Mouse (Mus musculus): Measurements from ENCODE around the gene Slc29a4. TPM values are rescaled to one million over a fixed set of nuclear protein-coding genes. Genes with fewer than 3 reads are reported as not detected.

Gene Slc29a4
- polyA plus RNA-seq, 1 experiment from 2014 or later, result 6.1 TPM

DNA sequence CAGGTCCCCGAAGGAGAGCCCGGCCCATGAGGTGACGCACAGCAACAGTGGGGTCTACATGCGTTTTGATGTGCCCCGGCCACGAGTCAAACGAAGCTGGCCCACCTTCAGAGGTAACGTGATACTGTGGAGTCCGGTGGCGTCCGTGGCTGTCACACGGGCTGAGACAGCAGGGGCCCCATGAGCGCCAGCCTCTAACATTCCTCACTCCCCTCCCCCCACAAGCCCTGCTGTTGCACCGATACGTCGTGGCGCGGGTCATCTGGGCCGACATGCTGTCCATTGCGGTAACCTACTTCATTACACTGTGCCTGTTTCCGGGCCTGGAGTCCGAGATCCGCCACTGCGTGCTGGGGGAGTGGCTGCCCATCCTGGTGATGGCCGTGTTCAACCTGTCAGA lies 26.2 kb downstream of the Slc29a4 start:
- Histone ChIP-seq H3K4me1 (0 out of 2 replicates have a peak, but pooled peaks cover 3% of the 10 kb centered on the region), H3K27me3 (no peaks in the 10 kb centered on the region), H3K36me3 (no peaks in the 10 kb centered on the region), H3K4me3 (no peak overlapping the region), H3K4me2 (no peak overlapping the region), H3K9ac (no peak overlapping the region), H3K9me3 (no peaks in the 10 kb centered on the region), H3K27ac (no peak overlapping the region)
- no peak for ATAC-seq (ENCODE audit: borderline replicate concordance, extremely low read depth, low FRiP score, low TSS enrichment)
- WGBS, result 47% methylated on average over 25 of the region's 25 CpGs

DNA sequence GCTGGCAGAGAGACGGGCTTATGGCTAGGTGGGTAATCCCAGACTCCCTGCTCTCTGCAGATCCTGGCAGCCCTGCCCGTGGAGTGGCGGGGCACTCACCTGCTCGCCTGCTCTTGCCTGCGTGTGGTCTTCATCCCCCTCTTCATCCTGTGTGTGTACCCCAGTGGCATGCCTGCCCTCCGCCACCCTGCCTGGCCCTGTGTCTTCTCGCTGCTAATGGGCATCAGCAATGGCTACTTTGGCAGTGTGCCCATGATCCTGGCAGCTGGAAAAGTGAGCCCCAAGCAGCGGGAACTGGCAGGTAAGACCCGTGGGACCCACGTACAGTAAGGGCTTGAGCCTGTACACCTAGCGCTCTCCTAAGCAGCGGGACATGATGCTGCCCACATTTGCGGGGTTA lies 27.6 kb downstream of the Slc29a4 start:
- H3K9ac ChIP-seq, result no peak overlapping the region
- WGBS, result 81% methylated on average over 13 of the region's 13 CpGs

DNA sequence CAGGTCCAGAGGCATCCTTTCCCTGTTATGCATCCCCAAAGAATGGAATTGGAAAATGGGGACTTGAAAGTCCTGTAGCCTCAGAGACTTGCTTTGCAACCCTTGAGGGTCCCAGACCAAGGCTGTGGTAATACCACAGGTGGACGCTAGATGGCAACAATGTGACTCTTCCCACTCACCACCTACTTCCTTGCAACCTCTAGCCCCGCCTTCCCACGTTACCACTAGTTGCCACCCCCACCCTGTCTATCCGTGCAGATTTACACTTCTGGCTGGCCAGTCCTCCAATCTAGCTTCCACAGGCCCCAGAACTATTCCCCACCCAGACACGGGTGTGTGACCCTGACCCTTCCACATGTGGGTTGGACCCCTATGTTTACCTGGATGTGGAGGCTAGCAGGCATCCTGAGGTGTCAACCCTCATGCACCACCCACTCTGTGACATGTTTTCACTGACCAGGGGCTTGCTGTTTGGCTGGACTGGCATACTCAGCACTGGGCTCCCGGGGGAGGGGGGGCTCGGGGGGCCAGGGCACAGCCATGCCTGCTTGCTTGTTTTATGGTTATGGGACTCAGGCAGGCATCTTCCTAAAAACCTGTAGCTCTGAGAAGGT lies 31.3 kb downstream of the Slc29a4 start:
- 10% methylated on average over 7 of the region's 7 CpGs for WGBS
- ATAC-seq (ENCODE audit: borderline replicate concordance, extremely low read depth, low FRiP score, low TSS enrichment), result peak; percentile 16; the same call in 1 of the 2 replicates

More for the DNA sequence above, 27.6 kb downstream of the Slc29a4 start:
- ATAC-seq (ENCODE audit: borderline replicate concordance, extremely low read depth, low FRiP score, low TSS enrichment), result no peak
- H3K27me3 ChIP-seq, result no peaks in the 10 kb centered on the region
- H3K4me3 ChIP-seq, result no peak overlapping the region
- H3K27ac ChIP-seq, result no peak overlapping the region
- no peak overlapping the region for H3K4me2 ChIP-seq
- H3K9me3 ChIP-seq, result no peaks in the 10 kb centered on the region
- H3K36me3 ChIP-seq, result 0 out of 2 replicates have a peak, but pooled peaks cover 2% of the 10 kb centered on the region
- peaks cover 7% of the 10 kb centered on the region for H3K4me1 ChIP-seq

DNA sequence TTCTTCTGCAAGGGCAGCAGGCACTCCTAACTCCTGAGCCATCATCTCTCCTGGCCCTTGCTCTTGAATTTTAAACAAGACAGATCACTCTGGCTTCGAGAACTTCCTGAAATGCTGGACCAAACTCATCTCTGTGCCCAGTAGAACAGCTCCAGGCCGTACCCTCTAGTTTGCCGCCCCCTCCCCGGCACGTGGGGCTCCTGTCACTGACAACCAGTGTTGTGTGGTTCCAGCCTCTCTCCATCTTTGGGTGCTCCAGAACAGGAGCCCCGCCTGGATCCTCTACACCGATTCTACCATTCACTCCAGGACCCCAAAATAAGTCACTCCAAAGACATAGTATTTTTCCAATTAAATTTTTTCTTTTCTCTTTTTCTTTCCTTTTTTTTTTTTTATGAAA lies 32.0 kb downstream of the Slc29a4 start:
- no peak overlapping the region for H3K4me3 ChIP-seq

More for the DNA sequence above, 31.3 kb downstream of the Slc29a4 start:
- Histone ChIP-seq H3K4me1 (peaks cover 7% of the 10 kb centered on the region), H3K4me3 (no peak overlapping the region), H3K9ac (no peak overlapping the region), H3K27ac (no peak overlapping the region), H3K27me3 (no peaks in the 10 kb centered on the region), H3K4me2 (peak overlapping the region; percentile 13; the same call in 1 of the 2 replicates), H3K9me3 (no peaks in the 10 kb centered on the region), H3K36me3 (peaks cover 39% of the 10 kb centered on the region)

DNA sequence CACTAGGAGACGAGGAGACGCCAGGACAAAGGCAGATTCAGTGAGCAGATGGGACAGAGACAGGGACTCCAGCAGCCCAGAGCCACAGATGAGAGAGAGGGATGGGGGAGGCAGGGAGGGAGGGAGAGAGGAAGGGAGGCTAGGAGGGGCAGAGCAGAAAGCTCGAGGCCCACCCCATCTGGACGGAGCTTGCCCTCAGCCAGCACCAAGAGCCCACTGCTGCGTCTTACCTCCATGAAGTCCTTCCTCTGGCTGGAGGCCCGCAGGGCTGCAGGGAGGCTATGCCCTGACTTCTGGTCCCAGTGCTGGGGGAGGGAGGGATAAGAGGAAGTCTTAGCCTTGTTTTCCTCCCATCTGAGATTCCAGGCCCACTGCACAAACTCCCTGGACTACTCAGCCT lies 34.4 kb downstream of the Slc29a4 start:
- Histone ChIP-seq H3K27me3 (no peaks in the 10 kb centered on the region), H3K4me3 (no peak overlapping the region), H3K4me1 (peaks cover 7% of the 10 kb centered on the region), H3K9ac (no peak overlapping the region), H3K9me3 (no peaks in the 10 kb centered on the region), H3K4me2 (no peak overlapping the region), H3K36me3 (peaks cover 70% of the 10 kb centered on the region), H3K27ac (no peak overlapping the region)
- WGBS, result 94% methylated on average over 6 of the region's 6 CpGs
- no peak for ATAC-seq (ENCODE audit: borderline replicate concordance, extremely low read depth, low FRiP score, low TSS enrichment)

More for the DNA sequence above, 32.0 kb downstream of the Slc29a4 start:
- peaks cover 45% of the 10 kb centered on the region for H3K36me3 ChIP-seq
- no peak overlapping the region for H3K4me2 ChIP-seq
- H3K9ac ChIP-seq, result no peak overlapping the region
- no peaks in the 10 kb centered on the region for H3K9me3 ChIP-seq
- no peaks in the 10 kb centered on the region for H3K27me3 ChIP-seq
- no peak for ATAC-seq (ENCODE audit: borderline replicate concordance, extremely low read depth, low FRiP score, low TSS enrichment)
- no peak overlapping the region for H3K27ac ChIP-seq
- peaks cover 7% of the 10 kb centered on the region for H3K4me1 ChIP-seq
- WGBS, result 83% methylated on average over 7 of the region's 7 CpGs

DNA sequence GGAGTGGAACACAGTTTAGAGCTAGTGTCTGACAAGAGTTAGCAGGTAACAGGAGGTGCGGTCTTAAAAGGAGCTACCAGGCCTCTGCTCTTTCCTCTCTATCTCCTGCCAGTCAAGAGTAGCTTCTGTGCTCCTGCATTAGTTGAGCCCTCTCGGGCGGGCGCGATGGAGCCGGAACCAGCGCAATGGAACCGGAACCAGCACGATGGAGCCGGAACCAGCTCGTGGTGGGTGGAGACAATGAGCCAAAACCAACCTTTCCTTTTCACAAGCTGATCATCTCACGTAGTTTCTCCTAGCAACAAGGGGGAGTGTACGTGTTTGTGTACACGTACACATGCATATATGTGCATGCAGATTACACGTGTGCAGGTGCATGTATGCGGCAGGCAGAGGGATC lies 36.0 kb downstream of the Slc29a4 start:
- Histone ChIP-seq H3K4me2 (no peak overlapping the region), H3K4me3 (no peak overlapping the region), H3K4me1 (peaks cover 5% of the 10 kb centered on the region), H3K27me3 (no peaks in the 10 kb centered on the region), H3K9me3 (no peaks in the 10 kb centered on the region), H3K9ac (no peak overlapping the region), H3K36me3 (peaks cover 85% of the 10 kb centered on the region), H3K27ac (no peak overlapping the region)
- no peak for ATAC-seq (ENCODE audit: borderline replicate concordance, extremely low read depth, low FRiP score, low TSS enrichment)
- WGBS, result 97% methylated on average over 16 of the region's 16 CpGs

DNA sequence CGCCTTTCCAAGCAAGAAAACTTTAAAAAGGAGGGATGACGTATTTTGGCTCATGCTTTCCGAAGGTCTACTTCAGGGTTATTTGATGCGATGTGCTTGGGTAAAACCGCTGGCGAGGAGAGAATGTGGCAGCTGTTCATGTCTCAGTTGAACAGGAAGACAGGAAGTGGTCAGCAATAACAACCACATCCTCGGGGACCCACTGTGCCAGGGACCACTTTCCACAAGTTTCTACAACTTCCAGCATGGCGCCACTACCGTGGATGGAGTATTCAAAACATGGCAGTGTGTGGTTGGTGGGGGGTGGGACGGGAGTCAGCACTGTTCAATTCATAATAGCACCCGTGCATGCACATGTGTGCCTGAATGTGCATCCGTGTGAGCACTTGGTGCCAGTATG lies 38.0 kb downstream of the Slc29a4 start:
- Histone ChIP-seq H3K4me3 (no peak overlapping the region), H3K9ac (no peak overlapping the region), H3K36me3 (peaks cover 97% of the 10 kb centered on the region), H3K4me1 (no peaks in the 10 kb centered on the region), H3K4me2 (no peak overlapping the region), H3K27ac (no peak overlapping the region), H3K27me3 (no peaks in the 10 kb centered on the region), H3K9me3 (no peaks in the 10 kb centered on the region)
- WGBS, result 79% methylated on average over 12 of the region's 12 CpGs
- ATAC-seq (ENCODE audit: borderline replicate concordance, extremely low read depth, low FRiP score, low TSS enrichment), result no peak

DNA sequence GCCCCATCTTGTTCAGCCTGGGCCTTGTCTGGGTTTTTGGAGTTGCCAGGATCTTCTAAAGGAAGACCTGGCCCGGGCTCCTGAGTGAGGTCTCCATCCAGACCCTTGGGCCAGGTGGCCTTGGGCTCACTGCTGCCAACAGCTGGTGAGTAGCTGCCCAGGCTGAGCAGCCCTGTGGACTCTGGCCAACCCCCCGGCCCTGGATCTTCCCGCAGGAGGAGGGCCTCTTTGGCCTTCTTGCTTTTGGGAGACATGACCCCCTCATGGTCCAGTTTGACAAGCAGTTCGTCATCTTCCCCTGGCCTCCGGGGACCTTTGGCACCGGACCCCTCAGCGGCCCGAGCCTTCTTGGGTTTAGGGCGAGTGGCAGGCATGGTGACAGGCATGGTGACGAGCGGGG lies 39.6 kb downstream of the Slc29a4 start:
- Histone ChIP-seq H3K36me3 (peaks cover 97% of the 10 kb centered on the region), H3K4me2 (no peak overlapping the region), H3K9me3 (no peaks in the 10 kb centered on the region), H3K4me1 (no peaks in the 10 kb centered on the region), H3K4me3 (no peak overlapping the region), H3K27ac (no peak overlapping the region), H3K27me3 (no peaks in the 10 kb centered on the region), H3K9ac (no peak overlapping the region)
- 83% methylated on average over 11 of the region's 11 CpGs for WGBS
- no peak for ATAC-seq (ENCODE audit: borderline replicate concordance, extremely low read depth, low FRiP score, low TSS enrichment)

DNA sequence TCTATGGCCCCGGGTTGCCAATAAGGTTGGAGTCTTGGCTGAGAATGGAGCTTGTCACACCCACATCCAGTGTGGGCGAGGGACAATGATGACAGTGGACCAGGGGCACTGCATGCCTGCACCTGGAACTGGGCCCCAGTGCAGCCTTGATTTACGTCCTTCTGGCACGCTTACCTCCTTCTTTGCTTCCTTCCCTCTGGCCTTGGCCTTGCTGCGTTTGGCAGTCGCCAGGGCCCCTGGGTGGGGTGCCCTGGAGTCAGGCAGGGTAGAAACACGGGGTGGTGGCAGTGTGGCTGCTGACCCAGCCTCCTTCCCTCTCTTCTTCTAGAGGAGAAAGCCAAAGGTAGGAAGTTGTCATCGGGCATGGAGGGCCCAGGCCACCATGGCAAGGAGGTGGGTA lies 47.6 kb downstream of the Slc29a4 start:
- no peak for ATAC-seq (ENCODE audit: borderline replicate concordance, extremely low read depth, low FRiP score, low TSS enrichment)
- H3K9me3 ChIP-seq, result no peaks in the 10 kb centered on the region
- H3K4me3 ChIP-seq, result no peak overlapping the region
- H3K4me1 ChIP-seq, result no peaks in the 10 kb centered on the region
- H3K27me3 ChIP-seq, result no peaks in the 10 kb centered on the region
- H3K27ac ChIP-seq, result no peak overlapping the region
- no peak overlapping the region for H3K4me2 ChIP-seq
- WGBS, result 82% methylated on average over 8 of the region's 8 CpGs
- no peak overlapping the region for H3K9ac ChIP-seq
- H3K36me3 ChIP-seq, result peaks cover 84% of the 10 kb centered on the region

DNA sequence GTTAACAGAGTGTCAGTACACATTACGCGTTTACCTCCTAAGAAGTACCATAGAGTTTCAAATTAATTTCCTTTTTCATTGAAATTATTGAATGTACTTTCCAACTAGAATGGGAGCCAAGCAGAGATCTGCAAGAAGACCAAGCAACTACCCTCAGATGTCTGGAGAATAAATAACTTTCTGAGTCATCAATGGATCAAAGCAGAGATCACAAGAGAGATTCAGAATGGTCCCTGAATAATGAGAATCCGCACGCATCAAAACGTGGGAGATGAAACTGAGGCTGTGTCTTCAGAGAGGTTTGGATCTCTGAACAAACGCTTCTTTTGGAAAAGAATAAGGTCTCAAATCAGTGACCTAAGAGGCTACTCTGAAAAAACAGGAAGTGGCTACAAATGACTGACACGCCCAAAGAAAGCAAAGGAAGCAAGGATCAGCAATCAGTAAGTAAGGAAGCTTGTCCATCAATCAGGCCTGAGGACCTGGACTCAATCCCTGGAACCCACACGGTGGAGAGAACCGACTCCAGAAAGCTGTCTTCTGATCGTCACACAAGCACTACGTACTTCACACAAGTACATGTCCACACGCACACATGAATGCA lies 54.8 kb downstream of the Slc29a4 start:
- no peak overlapping the region for H3K27ac ChIP-seq
- H3K36me3 ChIP-seq, result peaks cover 67% of the 10 kb centered on the region
- H3K4me3 ChIP-seq, result no peak overlapping the region
- no peaks in the 10 kb centered on the region for H3K4me1 ChIP-seq
- no peak for ATAC-seq (ENCODE audit: borderline replicate concordance, extremely low read depth, low FRiP score, low TSS enrichment)
- no peaks in the 10 kb centered on the region for H3K27me3 ChIP-seq
- 79% methylated on average over 12 of the region's 12 CpGs for WGBS
- no peak overlapping the region for H3K4me2 ChIP-seq
- no peak overlapping the region for H3K9ac ChIP-seq
- no peaks in the 10 kb centered on the region for H3K9me3 ChIP-seq

DNA sequence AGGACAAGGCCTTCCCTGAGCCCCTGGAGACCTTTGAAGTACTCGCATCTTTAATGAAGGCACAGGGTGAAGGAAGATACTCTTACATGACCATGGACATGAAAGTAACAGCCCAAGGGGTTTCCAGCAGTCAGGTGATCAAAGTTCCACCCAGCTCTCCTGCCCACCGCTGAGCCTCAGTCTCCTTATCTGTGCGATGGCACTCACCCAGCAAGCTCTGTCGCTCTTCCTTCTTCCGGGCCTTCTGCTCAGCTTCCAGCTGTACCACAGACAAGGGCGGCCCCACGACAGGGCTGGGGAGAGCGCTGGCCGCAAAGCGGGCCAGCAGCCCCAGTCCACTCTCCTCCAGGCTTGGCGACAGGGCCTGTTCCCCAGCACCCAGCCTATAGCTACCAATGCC lies 57.9 kb downstream of the Slc29a4 start:
- Histone ChIP-seq H3K4me1 (no peaks in the 10 kb centered on the region), H3K36me3 (peaks cover 65% of the 10 kb centered on the region), H3K9me3 (no peaks in the 10 kb centered on the region), H3K27ac (no peak overlapping the region), H3K27me3 (no peaks in the 10 kb centered on the region), H3K4me3 (no peak overlapping the region), H3K9ac (no peak overlapping the region), H3K4me2 (no peak overlapping the region)
- no peak for ATAC-seq (ENCODE audit: borderline replicate concordance, extremely low read depth, low FRiP score, low TSS enrichment)
- 80% methylated on average over 11 of the region's 11 CpGs for WGBS

DNA sequence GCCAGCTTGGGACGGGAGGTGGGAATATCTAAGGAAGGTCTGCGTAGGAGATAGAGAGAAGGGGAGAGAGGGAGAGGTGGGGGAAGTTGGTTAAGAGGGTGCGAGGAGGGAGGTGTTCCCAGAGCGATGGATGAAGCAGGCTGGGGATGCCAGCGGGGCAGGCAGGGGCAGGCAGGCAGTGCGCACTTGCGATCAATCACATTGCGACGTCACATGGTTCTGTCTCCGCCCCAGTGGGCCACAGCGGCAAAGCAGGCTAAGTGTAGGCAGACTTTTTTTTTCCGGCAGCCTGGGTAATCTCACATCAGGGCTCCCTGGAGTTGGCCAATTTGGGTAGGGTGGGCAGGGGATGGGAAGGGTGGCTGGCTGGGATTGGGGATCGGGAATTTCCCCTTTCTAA lies 59.9 kb downstream of the Slc29a4 start:
- no peaks in the 10 kb centered on the region for H3K27me3 ChIP-seq
- H3K9ac ChIP-seq, result no peak overlapping the region
- 56% methylated on average over 13 of the region's 13 CpGs for WGBS
- H3K4me1 ChIP-seq, result no peaks in the 10 kb centered on the region
- no peak overlapping the region for H3K4me3 ChIP-seq
- peaks cover 80% of the 10 kb centered on the region for H3K36me3 ChIP-seq
- H3K27ac ChIP-seq, result no peak overlapping the region
- ATAC-seq (ENCODE audit: borderline replicate concordance, extremely low read depth, low FRiP score, low TSS enrichment), result no peak
- H3K4me2 ChIP-seq, result no peak overlapping the region
- no peaks in the 10 kb centered on the region for H3K9me3 ChIP-seq

Measured in lung, embryonic 15.5 days (tissue).